Mouse (Mus musculus) spleen, adult 2 months (tissue): ENCODE results near the gene Nrp2.

Experiments used
- CTCF ChIP-seq: fragments of 200-500 bp; IDR thresholded peaks from 2 replicates; pipeline ENCODE4 v1.5.1; 2011; ENCODE audit warnings: mild to moderate bottlenecking, inconsistent platforms; ENCODE audit not compliant: insufficient read depth, insufficient read length, insufficient replicate concordance; ENCODE audit errors: extremely low read depth
- POLR2A ChIP-seq: fragments of 200-500 bp; IDR thresholded peaks from 2 replicates; pipeline ENCODE4 v1.6.1; 2011; ENCODE audit warnings: low read depth, low read length, inconsistent platforms

DNA sequence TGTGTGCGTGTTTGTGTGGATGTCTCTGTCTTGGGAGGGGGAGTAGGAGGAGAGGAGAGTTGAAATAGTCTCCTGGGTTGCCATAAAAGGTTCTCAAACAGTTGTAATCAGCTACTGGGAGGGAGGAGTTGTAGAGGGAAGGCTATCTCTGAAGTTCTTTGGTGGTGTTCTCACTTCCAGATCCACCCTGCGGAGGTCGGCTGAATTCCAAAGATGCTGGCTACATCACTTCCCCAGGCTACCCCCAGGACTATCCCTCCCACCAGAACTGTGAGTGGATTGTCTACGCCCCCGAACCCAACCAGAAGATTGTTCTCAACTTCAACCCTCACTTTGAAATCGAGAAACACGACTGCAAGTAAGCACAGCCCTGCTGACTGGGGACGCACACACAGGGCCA is 15.7 kb downstream of the Nrp2 start:
- TF ChIP-seq CTCF = no peak
- no peak for TF ChIP-seq POLR2A
